Mouse (Mus musculus) ovary, postnatal 36 days (tissue): ENCODE results near the gene Ggcx.
A peak's percentile ranks its signal among the peaks of the same experiment; 100 is the strongest.
"Not testable (repeated sequence)": the region's sequence is repeated elsewhere in the genome, so short reads cannot be mapped to it uniquely, and the experiment has no call there.

ENCODE experiments used
- DNase-seq: peaks from one replicate; pipeline ENCODE4 v3.0.0; 2022; ENCODE audit warnings: low spot score, mixed read lengths

The Ggcx gene

GRCm38 (mm10) chr6:72462550-72463257 is 48.6 kb downstream of the Ggcx start:
- DNase-seq, result not testable (repeated sequence)

GRCm38 (mm10) chr6:72465361-72466157 is 51.5 kb downstream of the Ggcx start:
- no peak for DNase-seq

GRCm38 (mm10) chr6:72466171-72466570 is 52.1 kb downstream of the Ggcx start:
- DNase-seq, result no peak

- DNase-seq, result no peak
These were observed 59.3 kb downstream of the Ggcx start for GRCm38 (mm10) chr6:72473264-72474041.

- DNase-seq, result no peak
These were observed 61.3 kb downstream of the Ggcx start for GRCm38 (mm10) chr6:72475221-72475985.

GRCm38 (mm10) chr6:72476836-72477235 is 62.7 kb downstream of the Ggcx start:
- no peak for DNase-seq

GRCm38 (mm10) chr6:72477621-72478020 is 63.5 kb downstream of the Ggcx start:
- DNase-seq, result peak; percentile 50

GRCm38 (mm10) chr6:72478691-72479090 is 64.6 kb downstream of the Ggcx start:
- DNase-seq, result not testable (repeated sequence)

GRCm38 (mm10) chr6:72479645-72480421 is 65.7 kb downstream of the Ggcx start:
- DNase-seq, result no peak

GRCm38 (mm10) chr6:72480422-72480702 is 66.3 kb downstream of the Ggcx start:
- no peak for DNase-seq
